Mouse (Mus musculus): ENCODE results near the gene Cdk14.
"Not testable (repeated sequence)": the region's sequence is repeated elsewhere in the genome, so short reads cannot be mapped to it uniquely, and the experiment has no call there.

Gene Cdk14

DNA sequence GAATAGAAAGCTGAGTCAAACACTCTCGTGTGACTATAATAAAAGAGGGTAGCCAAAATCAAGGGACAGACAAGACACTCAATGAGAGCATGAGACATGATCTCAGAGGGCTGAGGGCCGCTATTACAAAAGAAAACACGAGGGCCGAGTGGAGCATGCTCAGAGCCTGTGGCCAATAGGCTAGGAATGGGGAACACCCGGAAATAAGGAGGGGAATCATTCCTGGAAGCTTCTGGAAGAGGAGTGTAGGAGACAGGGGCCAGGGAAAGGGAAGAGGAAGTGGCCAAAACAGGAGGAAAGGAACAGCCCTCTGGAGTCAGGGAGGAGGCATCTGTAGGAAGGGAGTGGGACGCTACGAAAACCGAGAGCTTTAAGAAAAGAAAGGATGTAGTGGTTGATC lies 52.6 kb downstream of the Cdk14 start:
- no peak for DNase-seq (ENCODE audit: low spot score in 2 of 2)

DNA sequence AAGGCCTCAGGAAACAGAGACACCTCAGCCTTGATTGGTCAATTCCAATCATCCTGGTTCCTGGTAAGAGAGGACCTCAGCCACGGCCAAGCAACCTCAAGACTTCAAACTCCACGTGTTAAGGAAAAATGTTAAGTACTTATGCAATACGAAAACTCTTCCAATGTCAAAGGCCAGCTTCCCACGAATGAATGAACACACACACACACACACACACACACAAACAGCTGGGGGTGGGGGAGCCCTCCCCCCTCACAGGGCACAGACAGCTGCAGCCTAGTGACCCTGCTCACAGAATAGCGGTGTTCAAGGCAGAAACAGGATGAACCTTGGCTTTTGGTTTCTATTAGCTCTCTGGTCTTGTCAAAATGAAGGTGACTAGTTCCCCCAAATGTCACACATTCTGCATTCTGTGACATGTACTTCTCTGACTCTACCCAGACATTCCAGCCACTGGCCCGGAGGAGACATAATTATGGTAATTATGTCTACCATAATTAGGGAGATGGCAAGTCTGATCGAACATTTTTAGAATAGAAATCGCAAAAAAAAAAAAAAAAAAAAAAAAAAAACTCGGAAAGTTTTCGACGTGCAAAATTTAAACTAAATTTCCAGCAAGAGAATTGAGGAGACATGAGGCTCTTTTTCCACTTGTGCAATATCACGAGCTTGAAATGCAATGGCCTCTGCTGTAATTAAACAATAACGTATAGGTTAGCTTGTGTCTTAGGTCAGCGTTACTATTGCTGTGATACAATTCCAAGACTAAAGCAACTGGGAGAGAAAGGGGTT lies 54.6 kb downstream of the Cdk14 start:
- no peak for DNase-seq (ENCODE audit: low spot score in 2 of 2)

DNA sequence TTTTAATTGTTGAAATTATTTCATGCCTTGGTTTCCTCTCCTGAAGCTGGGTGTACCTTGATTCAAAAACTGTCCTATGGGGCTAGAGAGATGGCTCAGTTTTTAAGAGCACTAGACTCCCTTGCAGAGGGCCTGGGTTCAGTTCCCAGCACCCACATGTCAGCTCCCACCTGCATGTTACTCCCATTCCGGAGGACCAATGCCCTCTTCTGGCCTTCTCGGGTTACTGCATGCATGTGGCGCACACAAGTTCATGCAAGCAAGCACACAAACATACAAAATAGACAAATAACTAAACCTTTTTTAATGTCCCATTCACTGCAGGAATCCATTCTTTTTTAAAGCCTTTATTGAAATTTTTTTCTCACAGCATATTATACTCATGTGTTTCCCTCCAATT lies 58.4 kb downstream of the Cdk14 start:
- DNase-seq (ENCODE audit: low spot score in 2 of 2), result no peak

DNA sequence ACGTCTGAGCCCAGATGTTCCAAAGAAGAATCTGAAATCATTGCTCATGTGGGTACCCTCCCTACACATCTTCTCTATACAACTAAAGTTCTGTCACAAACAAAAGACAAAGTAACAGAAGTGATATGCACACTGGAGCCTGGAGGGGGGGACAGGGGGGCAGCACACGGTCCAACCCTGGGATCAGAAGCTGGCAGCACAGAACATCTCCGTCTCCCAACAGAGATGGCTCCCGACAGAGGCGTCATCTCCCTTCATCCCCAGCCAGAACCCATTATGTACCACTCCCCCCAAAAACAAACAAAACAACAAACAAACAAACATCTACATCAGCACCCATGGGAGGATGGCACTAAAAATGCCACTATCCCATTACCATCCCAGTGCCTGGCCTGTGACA lies 59.8 kb downstream of the Cdk14 start:
- no peak for DNase-seq (ENCODE audit: low spot score in 2 of 2)

DNA sequence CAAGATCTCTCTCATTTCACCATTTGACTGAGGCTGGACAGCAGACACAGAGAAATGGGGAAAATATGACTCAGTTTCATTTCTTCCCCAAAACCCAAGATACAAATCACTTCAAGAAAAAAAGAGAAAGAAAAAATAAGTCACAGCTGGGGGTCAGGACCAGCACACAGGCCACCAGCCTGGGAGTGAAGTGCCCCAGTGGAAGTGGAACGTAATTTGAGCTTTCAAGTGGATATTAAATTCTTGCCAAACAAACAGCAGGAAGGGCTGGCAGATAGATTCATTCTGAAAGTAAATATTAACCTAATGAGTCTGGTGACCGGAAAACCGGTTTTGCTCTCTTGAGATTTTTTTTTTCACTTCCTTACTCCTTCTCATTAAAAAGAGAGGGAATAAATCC lies 60.2 kb downstream of the Cdk14 start:
- DNase-seq (ENCODE audit: low spot score in 2 of 2), result no peak

DNA sequence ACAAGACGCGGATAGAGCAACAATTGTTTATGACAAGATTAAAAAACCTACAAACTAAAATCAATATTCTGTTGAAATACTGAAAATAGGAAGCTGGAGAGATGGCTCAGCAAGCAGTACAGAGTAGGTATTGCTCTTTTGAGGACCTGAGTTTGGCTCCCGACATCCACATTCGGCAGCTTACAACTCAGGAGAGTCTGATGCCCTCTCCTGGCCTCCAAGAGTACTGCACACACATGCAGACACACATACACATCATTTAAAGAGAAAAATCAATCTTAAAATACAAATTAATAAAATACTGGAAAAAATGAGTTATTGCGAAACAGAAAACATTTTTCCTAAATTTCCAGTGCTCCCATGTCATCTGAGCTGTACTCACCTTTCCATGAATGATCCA lies 60.7 kb downstream of the Cdk14 start:
- DNase-seq (ENCODE audit: low spot score in 2 of 2), result no peak

DNA sequence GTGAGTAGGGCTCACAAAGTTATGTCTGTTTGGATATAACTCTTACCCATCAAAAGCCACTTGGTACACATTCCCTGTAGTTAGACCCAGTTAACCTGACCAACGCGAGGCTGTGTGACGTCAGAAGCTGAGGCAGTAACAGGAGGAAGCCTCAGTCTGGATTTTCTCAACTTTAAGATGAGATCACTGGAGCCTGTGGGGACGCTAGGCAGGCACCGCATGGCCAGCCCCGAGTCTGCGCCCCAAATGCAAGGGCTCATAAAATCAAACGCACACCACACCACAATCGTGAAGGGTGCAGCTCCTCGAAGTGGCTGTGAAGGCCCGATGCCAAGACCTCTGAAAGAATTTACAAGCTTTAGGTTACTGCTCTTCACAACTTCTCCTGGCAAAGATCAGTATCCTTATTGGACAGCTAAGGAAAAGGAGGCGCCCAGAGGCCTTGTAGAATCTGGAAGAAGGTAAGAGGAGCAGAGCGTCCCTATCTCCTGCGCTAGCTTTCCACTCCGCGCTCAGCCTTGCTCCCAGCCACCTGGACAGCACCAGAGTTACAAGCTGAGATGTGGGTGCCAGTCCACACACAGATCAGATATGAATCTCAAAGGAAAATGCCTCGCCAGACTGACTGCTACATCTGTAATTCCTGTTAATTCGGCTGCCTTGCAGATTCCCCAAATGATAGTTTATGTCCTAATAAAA lies 61.9 kb downstream of the Cdk14 start:
- DNase-seq (ENCODE audit: low spot score in 2 of 2), result no peak

DNA sequence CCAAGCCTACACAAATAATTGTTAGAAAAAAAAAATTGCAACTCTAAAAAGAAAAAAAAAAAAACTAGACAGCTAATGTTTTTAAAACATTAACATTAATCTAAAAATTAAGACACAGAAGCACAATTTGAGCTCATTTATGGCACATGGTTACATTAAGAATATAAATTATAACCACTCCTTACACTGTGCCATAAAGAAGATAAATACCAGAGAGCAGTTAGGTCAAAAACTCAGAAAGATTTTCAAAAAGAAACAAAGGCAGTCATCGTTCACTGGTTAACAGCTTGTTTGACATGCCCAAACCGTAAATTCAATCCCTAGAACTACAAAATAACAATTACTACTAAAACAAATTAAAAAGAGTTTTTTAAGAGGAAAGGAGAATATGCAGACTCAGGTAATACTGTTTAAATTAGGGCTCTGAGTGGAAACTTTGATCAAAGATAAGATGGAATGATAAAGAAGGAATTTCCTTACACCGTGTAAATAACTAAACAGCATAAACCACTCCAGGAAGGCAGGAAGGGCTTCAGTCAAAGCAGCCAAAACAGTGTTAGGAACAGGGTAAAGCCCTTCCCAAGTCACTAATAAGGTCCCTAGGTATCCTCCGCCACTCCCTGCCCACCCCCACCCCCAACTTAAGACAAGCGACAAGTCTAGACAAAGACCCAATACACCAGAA lies 65.3 kb downstream of the Cdk14 start:
- no peak for DNase-seq (ENCODE audit: low spot score in 2 of 2)

DNA sequence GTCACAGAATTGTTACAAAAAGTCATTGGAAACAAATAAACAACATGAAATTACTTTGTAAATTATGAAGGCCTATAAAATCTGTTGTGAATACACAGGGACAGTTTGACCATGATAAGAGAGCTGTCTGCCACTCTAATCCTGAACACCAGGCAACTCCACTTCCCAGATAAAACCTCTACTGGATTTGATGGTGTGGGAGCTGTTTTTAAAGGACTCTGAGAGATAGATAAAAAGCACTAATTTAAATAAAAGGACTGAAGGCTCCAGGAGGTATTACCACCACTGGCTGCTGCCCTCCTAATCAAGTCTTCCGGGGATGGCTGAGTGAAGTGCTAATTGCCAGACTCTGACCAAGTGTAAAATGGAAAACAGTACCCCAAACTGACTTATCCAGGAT lies 66.2 kb downstream of the Cdk14 start:
- no peak for DNase-seq (ENCODE audit: low spot score in 2 of 2)

DNA sequence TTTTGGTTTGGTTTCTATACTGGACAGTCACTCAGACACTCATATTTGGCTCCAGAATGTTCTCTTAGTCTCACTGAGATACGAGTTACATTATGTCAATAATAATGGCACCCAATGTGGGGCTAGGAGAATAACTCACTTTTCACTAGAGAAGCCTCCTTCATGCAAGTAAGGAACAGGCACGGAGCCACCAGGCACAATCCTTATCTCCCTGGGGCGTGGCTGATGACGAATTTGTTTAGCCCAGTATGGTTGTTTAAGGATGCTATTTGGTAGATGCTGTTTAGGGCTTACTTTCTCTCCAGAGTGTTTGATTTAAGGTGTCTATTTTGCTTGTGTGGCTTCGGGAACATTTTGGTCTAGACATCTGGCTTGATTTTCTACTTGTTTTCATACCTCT lies 75.5 kb downstream of the Cdk14 start:
- no peak for DNase-seq (ENCODE audit: low spot score in 2 of 2)

DNA sequence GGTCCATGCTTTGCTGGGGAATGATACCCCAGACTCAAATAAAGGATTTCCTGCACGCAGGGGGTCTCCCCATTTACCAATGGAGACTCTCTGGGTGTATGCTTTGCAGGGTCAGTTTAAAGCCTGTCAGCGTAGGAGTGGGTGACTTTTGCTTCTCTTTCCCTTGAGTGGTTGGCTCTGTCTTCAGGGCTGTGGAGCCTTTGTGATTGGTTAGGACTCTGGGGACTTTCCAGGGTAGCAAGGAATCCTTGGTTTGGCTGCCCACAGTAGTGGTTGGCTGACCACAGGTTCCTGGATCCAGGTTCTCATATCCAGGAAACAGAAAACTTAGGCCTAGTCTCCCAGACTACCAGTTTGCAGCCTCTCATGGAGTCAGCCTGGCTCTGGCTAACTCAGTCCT lies 76.4 kb downstream of the Cdk14 start:
- no peak for DNase-seq (ENCODE audit: low spot score in 2 of 2)

DNA sequence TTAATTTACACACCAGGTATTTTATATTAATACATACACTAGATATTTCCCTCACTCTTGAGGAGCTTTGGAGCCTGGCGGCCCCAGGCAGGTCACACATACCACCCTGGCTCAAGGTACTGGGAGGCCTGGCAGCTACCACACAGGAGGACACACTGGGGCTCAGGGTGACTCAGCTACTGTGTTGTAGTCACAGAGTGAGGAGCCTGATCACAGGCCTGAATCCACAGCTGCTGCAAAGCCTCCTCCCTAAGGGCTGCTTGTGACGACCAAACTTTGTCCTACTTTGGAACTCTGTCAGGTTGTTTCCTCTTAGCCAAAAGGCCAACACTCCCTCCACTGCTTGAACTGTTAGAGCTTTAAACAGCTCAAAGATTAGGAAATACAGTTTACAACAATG lies 76.8 kb downstream of the Cdk14 start:
- no peak for DNase-seq (ENCODE audit: low spot score in 2 of 2)

DNA sequence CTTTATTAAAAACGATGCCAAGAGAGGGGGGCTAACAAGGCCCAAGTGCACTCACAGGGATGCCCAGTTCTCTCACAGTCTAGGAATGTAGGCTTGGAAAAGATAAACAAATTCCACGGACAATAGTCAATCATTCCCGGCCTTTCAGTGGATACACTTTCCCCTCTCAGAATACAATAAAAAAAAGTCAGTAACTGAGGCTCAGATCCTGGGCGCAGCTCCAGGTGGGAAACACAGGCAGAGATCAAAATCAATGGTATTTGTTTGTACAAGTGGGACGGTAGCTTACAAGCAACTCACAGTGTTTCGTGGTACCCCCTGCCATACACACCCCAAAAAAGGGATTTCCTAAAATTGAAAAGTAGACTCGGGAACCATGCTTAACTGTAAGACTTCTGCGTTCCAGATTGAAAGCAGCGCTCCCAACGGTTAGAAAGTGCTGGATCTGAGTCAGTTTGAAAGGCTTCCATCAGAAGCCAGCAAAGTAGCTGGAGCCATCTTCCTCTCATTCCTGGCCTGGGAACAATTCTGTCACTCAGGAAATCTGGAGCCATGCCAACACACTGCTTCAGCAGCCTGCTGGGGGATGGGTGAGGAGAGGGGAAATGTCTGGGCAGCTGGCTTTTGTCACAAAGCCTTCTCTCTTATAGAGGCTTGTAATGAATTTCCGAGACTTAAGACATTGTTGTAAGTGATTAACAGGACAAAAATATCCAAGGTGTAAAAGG lies 77.5 kb downstream of the Cdk14 start:
- DNase-seq (ENCODE audit: low spot score in 2 of 2), result no peak

DNA sequence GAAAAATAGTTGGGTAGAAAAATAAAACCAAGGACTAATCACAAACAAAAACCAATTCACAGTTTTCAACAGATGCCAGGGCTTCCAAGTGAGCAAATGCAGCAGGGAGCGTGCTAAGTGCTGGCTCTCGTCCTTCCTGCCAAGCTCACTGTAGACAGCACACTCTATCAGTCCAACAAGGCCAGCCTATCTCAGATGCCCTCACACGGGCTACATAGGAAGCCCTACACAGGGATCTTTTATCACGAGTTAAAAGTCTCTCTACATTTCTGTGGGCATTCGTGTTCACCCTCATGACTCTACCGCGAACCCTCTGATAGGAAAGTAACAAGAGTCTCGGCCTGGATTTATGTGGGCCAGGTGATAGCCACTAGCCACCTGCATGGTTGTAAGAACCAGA lies 78.5 kb downstream of the Cdk14 start:
- DNase-seq (ENCODE audit: low spot score in 2 of 2), result no peak

DNA sequence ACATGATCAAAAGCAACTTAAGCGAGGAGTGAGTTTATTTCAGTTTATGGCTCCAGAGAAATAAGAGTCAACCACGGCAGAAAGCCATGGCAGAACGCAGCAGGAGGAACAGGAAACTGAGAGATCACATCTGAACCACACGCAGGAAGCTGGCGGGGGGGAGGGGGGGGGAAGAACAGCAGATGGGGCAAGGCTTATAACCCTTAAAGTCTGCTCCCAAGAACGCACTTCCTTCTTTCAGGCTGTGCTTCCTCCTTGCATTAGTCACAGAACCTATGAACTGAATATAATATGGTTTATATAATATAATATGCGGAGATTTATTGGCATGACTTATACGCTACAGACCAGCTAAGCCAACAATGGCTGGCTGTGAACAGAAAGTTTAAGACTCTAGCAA lies 86.2 kb downstream of the Cdk14 start:
- DNase-seq (ENCODE audit: low spot score in 2 of 2), result no peak

DNA sequence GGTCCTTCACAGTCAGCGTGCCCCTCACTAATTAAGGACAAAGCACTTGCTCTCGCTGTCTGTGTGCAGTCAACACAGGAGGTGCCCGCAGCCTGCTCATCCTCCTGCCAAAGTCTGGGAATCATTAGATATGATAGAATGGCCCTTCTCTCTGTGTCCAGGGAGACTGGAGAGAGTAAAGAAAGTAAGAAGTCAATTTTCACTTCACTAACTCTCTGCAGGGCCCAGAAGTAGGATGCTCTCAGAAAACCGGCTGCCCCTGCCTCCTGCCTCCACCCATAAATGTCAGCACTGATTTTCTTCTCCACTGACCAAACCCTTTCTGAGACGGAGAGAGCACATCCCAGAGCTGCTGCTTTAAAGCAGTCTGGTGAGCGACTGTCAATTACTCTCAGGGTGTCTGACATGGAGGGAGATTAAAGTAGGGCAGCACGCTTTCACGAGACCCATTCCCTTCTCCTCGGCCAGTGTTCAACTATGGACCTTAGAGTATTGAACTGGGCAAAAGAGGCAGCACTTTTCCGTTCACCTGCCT lies 89.1 kb downstream of the Cdk14 start:
- DNase-seq (ENCODE audit: low spot score in 2 of 2), result no peak

DNA sequence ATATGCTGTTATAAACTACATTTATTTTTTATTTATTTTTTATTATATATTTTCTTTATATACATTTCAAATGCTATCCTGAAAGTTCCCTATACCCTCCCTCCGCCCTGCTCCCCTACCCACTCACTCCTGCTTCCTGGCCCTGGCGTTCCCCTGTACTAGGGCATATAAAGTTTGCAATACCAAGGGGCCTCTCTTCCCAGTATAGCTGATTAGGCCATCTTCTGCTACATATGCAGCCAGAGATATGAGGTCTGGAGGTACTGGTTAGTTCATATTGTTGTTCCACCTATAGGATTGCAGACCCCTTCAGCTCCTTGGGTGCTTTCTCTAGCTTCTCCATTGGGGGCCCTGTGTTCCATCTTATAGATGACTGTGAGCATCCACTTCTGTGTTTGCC lies 91.1 kb downstream of the Cdk14 start:
- not testable (repeated sequence) for DNase-seq (ENCODE audit: low spot score in 2 of 2)

DNA sequence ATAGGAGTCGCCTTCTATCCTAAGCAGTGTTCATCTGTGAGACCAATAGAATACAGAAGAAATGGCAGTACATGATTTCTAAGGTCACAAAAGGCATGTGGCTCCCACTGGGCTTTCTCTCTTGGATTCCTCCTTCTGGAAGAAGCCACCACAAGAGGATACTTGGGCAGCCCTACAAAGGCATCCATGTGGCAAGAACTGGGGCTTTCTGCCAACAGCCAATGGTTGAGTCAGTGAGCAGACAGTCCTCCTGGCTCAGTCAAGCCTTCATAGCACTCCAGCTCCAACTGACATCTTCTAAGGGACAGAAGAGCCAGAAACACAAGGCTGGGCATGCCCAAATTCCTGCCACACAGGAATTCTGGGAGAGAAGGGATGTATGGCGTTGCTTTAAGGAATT lies 93.4 kb downstream of the Cdk14 start:
- no peak for DNase-seq (ENCODE audit: low spot score in 2 of 2)

DNA sequence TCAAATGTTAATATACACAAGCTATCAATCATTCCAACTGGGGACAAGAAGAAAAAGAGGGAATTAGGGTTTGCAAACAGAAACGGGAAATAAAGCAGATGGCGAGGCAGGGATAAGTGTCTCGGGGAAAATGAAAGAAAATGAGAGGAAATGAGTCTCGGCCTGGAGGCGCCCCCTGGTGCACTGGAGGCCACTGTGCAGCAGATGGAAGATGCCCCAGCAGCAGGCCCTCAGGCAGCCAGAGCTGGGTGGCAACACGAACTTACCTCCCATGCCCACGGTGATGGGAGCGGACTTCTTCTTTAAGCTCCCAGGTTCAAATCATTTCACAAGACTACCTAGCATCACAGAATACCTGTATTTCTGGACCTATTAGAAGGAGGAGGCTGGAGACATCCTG lies 97.4 kb downstream of the Cdk14 start:
- no peak for DNase-seq (ENCODE audit: low spot score in 2 of 2)

DNA sequence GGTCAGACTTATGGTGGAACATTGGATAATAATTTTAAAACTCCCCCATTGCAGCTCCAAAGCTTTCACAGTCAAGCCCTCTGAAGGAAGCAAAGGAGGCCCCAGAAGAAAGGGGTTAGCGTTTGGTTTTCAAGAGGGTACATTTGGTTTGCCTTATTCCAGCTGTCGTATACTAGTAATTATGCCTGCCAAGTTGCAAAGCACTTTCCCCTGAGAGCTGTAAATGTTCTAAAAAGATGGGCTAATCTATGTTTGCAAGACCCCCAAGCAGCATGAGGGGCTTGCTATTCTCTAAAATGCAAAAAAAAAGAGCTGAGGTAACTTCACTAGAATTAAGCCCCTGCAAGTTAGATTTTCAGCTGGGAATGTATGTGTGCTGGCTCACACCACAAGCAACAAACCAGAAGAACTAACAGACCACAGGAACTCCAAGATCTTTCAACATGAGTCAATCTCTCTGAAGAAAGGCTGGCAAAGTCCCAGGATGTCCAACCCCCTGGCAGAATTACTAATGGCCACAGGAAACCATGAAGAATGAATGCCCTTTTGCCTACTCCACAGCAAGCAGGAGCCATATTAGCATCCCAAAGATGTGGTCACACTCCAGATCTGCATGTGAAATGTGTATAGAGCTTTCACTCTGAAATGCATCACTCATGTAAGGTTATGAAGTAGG lies 99.5 kb downstream of the Cdk14 start:
- no peak for DNase-seq (ENCODE audit: low spot score in 2 of 2)

DNA sequence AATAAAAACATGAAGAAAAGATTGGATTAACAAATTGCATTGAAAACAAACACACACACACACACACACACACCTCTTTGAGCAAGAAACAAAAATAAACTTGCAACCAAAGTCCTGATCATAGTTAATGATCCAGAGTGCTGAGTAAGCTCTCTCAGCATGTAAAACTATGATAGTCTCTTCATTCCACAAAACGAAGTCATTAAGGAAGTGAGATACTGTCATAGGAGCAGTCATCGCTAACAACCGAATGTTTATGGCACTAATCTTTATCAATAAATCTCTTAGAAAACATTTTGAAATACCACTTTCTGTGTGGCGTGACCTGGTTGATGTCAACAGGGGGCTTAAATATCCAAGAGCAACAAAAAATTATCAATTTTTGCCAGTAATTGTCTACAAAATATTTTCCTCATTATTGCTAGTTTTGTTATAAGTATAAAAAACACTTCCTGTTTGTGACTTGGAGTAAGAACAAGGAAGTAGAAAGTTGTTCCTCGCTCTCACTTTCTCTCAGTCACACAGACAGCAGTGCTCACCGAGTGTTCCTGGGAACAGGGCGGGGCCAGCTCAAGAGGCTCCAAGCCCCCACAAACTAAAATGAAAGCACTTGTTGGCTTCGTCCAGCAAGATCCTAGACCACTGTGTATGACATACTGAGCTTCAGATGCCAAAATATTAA lies 100.1 kb downstream of the Cdk14 start:
- no peak for DNase-seq (ENCODE audit: low spot score in 2 of 2)

Data from spleen, postnatal 14 days (tissue).